Mouse (Mus musculus) brain, embryonic 14.5 days (tissue): ENCODE measurements around the gene Apoa4. TPM values are rescaled to one million over a fixed set of nuclear protein-coding genes. Genes with fewer than 3 reads are reported as not detected.

Experiments
- DNase-seq: peaks from one replicate; pipeline ENCODE4 v3.0.0-alpha.2; 2011; ENCODE audit warnings: low read depth
- CTCF ChIP-seq: fragments of 200-500 bp; IDR thresholded peaks from 2 replicates; pipeline ENCODE4 v1.5.1; 2012; ENCODE audit warnings: inconsistent platforms, mild to moderate bottlenecking, moderate library complexity, borderline replicate concordance; ENCODE audit not compliant: insufficient read depth, insufficient read length; ENCODE audit errors: extremely low read depth
- POLR2A ChIP-seq: fragments of 200-500 bp; IDR thresholded peaks from 2 replicates; pipeline ENCODE4 v1.6.1; 2012; ENCODE audit warnings: mild to moderate bottlenecking, inconsistent platforms, borderline replicate concordance; ENCODE audit not compliant: poor library complexity, insufficient read depth, insufficient read length, severe bottlenecking; ENCODE audit errors: extremely low read depth
- polyA plus RNA-seq: library from polyadenylated mRNA; depleted of rRNA; stranded (reverse); fragments of >200 nt; gene quantifications from 2 replicates; pipeline ENCODE4 v1.2.3, GENCODE M21; 2012; rRNA removed

Gene Apoa4
- polyA plus RNA-seq, 1 experiment, result 0.26 TPM

DNA sequence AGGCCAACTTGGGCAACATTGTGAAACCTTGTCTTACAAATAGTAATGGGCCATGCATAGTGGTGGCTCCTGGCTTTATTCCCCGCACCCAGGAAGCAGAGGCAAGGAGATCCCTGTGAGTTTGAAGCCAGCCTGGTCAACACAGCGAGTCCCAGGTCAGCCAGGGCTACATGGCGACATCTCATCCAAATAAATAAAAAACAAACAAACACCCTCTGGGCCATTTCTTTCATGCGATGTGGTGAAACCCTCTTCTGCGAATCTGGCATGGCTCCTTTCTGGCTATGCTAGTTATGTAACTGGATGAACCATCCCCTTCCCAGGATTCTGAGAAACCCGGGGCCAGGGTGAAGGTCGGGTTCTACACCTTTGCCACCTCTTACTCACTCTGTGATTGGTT, 15.7 kb downstream of the Apoa4 start:
- TF ChIP-seq CTCF (no peak), POLR2A (no peak)

DNA sequence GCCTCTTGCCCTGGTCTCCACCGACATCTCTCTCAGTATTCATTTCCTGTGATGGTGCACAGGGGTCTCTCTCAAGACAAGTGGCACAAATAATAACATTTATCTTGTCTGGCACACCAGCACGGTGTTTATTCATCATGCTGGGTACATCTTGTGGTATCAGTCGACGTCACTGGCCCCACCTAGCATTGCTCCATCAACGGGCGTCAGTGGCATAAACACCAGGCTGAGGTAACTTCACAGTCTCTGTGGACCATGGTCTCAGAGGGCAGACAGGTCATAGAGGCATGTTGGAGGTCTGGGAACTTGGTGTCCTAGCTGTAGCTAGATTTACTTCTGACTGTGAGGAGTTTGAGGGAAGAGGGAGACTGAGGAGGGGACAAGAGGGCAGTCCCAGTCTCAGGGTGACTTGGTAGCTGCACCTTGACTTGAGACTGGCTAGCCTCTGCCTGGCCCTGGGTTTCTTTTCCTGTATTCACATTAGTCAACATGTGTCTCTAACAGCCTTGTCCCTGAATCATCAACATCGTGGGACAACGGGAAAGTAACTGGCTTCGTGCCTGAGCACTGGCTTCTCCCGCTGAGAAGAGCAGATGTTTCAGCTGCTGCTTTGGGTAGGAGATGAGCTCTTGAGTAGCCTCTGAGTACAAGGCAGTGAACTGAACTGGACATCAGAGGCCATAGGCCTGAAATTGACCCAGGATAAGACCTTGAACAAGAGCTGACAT, 16.3 kb downstream of the Apoa4 start:
- DNase-seq, result no peak
- no peak for TF ChIP-seq POLR2A
- TF ChIP-seq CTCF, result no peak

More for the DNA sequence above, 15.7 kb downstream of the Apoa4 start:
- no peak for DNase-seq

DNA sequence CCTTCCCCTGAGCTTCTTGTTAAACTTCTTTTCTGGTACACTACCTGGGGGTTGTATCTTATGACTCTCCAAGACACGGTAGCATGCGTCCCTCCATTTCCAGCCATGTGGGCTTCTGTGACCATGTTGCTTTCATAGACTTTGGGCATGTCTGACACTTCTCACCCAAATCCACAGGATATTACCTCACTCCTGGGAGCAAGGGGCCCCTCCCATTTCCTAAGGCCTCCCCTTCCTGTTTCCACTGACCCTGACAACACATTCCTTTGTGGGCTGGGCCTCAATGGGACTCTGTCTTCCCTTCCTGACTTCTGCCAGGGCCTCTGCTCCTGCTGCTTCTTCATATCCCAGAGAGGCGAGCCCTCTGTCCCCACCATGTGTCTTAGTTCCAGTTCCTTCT, 17.1 kb downstream of the Apoa4 start:
- no peak for TF ChIP-seq POLR2A
- TF ChIP-seq CTCF, result no peak

DNA sequence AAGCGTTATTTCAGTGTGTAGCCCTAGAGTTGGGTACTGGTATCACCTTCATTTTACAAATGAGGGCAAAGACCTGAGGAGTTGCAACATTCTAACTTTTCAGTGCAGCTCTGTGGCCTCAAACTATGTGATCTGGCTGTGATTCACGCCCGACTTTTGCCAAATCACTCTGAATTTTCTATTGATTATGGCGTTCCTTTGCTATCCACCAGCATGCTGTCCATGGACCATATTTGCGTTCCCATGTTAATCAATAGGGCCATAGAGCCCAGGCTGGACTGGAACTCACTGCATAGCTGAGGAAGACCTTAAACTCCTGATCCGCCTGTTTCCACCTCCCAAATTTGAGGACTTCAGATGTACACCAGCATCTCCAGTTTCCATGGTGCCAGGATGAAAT, 18.6 kb downstream of the Apoa4 start:
- DNase-seq, result no peak
- no peak for TF ChIP-seq CTCF
- no peak for TF ChIP-seq POLR2A

More for the DNA sequence above, 17.1 kb downstream of the Apoa4 start:
- no peak for DNase-seq

DNA sequence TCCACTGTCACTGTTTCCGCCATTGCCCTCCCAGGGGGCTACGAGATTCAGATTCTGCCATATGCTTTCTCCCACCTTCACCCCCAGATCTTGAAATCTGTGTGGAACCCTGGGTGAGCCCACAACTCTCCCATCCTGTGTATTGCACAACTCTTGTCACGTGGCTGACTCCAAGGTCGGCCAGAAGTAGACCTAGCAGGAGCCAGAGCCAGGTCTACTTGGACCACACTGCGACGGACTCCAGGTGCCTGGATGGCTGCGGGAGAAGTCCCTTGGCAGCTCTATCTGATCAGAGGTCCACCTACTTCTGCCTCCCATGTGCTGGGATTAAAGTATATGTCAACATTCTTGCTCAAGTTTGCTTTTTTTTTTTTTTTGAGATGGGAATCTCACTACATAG, 20.6 kb downstream of the Apoa4 start:
- no peak for TF ChIP-seq POLR2A
- no peak for TF ChIP-seq CTCF
- DNase-seq, result no peak

DNA sequence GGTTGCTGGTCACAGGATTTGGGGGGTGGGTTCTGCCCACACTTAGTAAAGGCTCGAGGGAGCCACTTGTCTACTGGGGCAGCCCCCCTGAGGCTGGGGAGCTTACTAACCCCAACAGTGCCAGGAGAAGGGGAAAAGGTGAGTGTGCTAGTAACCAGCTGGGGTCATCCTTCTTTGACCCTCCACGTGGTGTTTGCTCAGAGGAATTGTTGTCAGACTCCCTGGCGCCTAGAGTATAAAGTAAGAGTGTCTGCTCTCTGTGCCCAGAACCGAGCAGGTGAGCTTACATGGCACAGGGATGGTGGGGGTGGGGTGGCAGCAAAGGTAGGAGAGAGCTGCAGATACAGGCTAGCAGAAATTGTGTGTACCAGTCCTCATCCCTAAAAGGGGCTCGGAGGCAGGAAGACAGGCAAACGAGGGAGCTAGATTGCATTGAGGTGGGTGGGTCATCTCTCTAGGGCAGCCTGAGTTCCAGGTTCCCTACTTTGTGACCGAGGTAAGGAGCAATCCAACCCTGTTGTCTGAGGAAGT, 27.9 kb downstream of the Apoa4 start, which contains the start of gene Apoa5:
Gene Apoa5, plus strand, starts transcription at position 291 of the 531 bp plus-strand sequence.
- no peak for DNase-seq
- no peak for TF ChIP-seq CTCF
- no peak for TF ChIP-seq POLR2A

DNA sequence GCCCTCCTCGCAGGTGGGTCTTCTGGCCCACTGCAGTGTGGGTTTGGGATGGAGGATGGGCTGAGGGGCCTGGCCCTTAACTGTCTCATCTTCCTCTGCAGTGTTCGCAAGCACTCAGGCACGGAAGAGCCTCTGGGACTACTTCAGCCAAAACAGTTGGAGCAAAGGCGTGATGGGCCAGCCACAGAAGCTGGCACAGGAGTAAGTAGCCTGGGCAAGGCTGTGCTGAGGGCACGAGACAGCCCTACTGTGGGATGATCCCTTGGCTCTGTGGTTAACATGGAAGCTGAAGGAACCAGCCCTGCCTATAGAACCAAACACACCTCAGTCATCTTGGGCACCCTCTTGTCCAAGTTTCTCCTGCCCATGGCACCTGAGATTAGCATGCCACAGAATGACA, 28.6 kb downstream of the Apoa4 start:
- TF ChIP-seq CTCF (no peak), POLR2A (no peak)
- DNase-seq, result no peak

DNA sequence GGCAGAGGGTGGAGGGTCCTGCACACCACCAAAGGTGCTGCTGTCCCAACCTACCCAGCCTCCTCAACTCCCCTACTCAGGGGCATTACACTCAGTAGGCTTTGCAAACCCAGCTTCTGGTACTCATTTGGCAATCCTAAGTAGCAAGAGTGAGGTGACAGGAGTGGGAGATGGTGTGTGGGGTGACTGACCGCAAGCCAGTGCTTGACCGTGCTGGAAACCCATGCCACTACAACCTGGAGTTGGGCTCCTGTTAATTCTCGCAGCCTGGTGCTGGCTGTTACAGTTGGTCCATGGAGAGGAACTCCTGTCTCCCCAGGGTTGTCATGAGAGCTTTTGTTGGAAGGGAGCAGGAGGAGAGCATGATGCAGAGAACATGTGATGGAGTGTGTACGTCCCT, 30.3 kb downstream of the Apoa4 start:
- TF ChIP-seq POLR2A, result no peak
- no peak for TF ChIP-seq CTCF
- no peak for DNase-seq

DNA sequence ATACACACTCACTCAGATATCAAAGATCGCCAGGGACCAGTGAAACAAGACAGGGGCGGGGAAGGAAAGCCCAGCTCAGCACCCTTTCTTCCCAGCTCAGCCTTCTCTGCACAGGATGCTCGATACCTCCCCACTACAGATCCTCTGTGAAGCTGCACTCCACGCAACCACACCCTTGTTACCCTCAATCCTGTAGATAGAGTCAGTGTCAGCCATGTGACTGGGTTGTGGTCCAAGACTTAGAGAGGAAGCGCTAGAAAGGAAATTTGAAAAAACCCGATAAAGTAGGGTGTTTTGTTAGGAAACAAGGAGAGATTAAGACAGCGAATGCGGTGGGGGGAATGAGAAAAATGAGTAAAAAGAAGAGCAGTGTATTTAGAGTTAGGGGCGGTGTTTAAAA, 31.6 kb downstream of the Apoa4 start:
- no peak for TF ChIP-seq POLR2A
- no peak for TF ChIP-seq CTCF
- DNase-seq, result no peak

DNA sequence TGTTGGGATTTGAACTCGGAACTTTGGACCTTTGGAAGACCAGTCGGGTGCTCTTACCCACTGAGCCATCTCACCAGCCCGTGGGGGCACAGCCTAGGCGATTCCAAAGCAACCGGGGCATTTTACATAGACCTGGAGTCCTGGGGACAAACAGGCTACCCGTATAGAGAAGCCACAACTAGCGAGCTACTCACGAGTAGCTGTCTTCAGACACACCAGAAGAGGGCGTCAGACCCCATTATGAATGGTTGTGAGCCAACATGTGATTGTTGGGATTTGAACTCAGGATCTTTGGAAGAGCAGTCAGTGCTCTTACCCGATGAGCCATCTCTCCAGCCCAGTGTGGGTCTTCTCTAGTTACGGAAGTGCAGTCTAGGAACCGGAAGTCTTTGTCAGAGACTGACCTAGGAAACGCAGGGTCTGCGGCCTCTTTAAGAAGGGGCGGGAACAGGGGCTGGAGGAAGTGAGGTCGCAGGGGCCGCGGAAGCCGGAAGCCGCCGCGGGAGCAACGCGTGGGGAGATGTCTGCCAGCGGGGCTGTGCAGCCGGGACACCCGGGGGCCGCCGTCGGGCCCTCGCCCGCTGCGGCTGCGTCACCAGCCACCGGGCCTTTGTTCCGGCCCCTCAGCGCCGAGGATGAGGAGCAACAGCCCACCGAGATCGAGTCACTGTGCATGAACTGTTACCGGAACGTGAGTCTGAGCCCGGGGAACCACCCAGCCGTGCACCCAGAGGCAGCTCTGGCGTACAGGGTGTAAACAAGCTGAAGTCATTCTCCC, 32.4 kb downstream of the Apoa4 start, which contains the start of gene Zpr1:
Gene Zpr1, plus strand, starts transcription at position 388 of the 778 bp plus-strand sequence.
- TF ChIP-seq CTCF (peak; percentile 41; the same call in 1 of the 2 replicates), POLR2A (peak; percentile 70)
- DNase-seq, result peak; percentile 98

DNA sequence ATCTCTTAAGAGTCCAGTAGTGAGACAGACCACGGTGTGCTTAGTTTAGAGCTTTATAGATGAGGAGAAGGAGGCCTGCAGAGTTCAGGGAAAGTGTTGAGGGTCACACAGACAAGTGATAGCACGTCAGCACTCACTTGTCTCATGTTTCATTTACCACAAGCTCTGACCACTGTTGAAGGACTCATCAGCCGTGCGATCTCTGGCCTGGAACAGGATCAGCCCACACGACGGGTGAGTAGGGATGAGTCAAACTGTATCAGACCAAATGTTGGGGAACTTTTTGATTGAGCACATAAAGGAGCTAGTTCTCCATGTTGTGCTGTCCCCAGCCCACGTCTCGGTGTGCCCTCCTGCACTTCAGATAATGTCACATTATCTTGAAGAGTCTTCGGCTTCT, 34.0 kb downstream of the Apoa4 start:
- TF ChIP-seq CTCF, result no peak
- TF ChIP-seq POLR2A, result no peak
- no peak for DNase-seq

DNA sequence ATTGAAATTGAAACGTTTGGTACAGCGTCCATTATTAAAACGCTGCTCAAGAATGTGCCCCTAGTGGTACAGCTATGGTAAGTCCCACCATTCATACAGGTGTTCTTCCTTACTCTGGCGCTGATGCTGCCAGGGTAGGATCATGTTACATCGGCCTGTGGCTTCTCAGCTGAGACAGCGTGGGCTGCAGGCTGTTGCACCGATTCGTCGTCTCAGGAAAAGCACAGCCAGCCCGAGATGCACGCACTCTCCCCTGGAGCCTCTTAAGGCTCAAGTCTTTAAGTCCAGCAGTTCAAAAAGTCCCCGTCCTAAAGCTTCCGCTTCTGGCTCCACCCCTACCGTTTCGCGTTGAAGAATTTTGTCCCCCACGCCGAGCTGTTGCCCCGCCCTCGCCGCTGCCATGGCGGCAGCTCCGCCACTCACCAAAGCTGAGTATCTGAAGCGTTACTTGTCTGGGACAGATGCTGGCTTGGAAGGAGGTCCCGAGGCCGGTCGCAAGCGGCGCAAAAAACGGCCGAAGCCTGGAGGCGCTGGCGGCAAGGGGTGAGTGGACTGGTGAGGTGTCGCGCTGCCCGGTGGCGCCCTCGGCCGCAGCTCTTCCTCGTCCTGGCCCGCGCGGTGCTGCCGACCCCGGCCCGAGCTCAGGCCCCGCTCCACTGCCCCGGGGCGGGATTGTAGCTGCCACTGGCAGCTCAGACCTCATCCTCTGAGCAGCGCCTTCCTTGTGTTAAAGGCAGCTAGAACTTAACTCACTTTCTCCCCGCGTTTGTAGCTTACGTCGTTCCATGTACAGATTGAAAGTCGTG, 42.3 kb downstream of the Apoa4 start, which contains the start of gene Bud13:
Gene Bud13, plus strand, starts transcription at position 378 of the 806 bp plus-strand sequence.
- peak; percentile 74; the same call in 1 of the 2 replicates for TF ChIP-seq POLR2A
- peak; percentile 58; the same call in 1 of the 2 replicates for TF ChIP-seq CTCF
- DNase-seq, result peak; percentile 95

Other genes with a start within 250 kb of the Apoa4 start
- 126 and 166 TPM in 2 replicates for gene Pafah1b2, start 228.0 kb upstream of the Apoa4 start, polyA plus RNA-seq
- gene Sik3, start 227.9 kb upstream of the Apoa4 start, polyA plus RNA-seq, result 12.1 and 24.5 TPM in 2 replicates
- gene Apoa1, start 12.1 kb upstream of the Apoa4 start, polyA plus RNA-seq, result 3.0 and 4.5 TPM in 2 replicates
- 0.23 TPM in 1 of 2 replicates, not detected in the other for gene Apoc3, start 5.1 kb upstream of the Apoa4 start, polyA plus RNA-seq
- not detected in 2 replicates for gene Apoa5, start 27.9 kb downstream of the Apoa4 start, polyA plus RNA-seq
- gene Zpr1, start 32.4 kb downstream of the Apoa4 start, polyA plus RNA-seq, result 37.3 and 39.1 TPM in 2 replicates
- gene Bud13, start 42.3 kb downstream of the Apoa4 start, polyA plus RNA-seq, result 15.8 and 17.8 TPM in 2 replicates
- not detected in 2 replicates for gene 4931429L15Rik, start 79.3 kb downstream of the Apoa4 start, polyA plus RNA-seq